Mouse (Mus musculus): ENCODE results near the gene Spp2. TPM values are rescaled to one million over a fixed set of nuclear protein-coding genes. Genes with fewer than 3 reads are reported as not detected.

Gene Spp2
- polyA plus RNA-seq, 1 experiment from 2014 or later, result 0.47 TPM

- Histone ChIP-seq H3K9me3 (ENCODE audit: control insufficient read depth, low read length) (no peaks in the 10 kb centered on the region), H3K27ac (replicated peaks; ENCODE audit: low read depth, low read length) (0 out of 2 replicates have a peak overlapping the region, but pooled peaks have one; percentile 28), H3K36me3 (ENCODE audit: control insufficient read depth, insufficient read depth, low read length) (no peaks in the 10 kb centered on the region), H3K27me3 (ENCODE audit: control insufficient read depth, insufficient read depth, low read length) (no peaks in the 10 kb centered on the region), H3K4me3 (replicated peaks; ENCODE audit: low read depth, low read length) (no peak overlapping the region), H3K4me1 (ENCODE audit: control insufficient read depth, insufficient read depth, low read length) (peaks cover 8% of the 10 kb centered on the region; the same call in 1 of the 2 replicates), H3K4me2 (ENCODE audit: low read length) (no peak overlapping the region), H3K9ac (replicated peaks; ENCODE audit: low read length) (no peak overlapping the region)
- DNase-seq, result peak; percentile 61
- no peak for ATAC-seq (ENCODE audit: low FRiP score, low TSS enrichment)
- WGBS, result 44% methylated on average over 1 of the region's 1 CpGs
Measured at GRCm38 (mm10) chr1:88429413-88429812, 22.7 kb downstream of the Spp2 start.

DNA sequence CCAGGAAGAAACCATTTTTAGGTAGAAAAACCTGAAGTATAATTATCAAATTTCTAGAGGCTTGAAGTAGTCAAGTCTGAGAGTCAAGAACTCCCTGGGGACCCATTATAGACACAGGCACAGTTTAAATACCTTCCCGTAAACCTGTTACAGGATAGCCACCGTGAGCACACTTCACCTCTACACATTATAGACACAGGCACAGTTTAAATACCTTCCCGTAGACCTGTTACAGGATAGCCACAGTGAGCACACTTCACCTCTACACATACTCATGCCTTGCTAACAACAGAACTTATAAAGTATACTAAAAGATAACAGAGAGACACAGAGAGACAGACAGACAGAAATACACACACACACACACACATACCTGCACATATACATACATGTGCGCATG lies 24.5 kb downstream of the Spp2 start:
- 88% methylated on average over 4 of the region's 4 CpGs for WGBS
- ATAC-seq (ENCODE audit: low FRiP score, low TSS enrichment) (no peak), DNase-seq (no peak)
- no peaks in the 10 kb centered on the region for H3K27me3 ChIP-seq (ENCODE audit: control insufficient read depth, insufficient read depth, low read length)
- no peak overlapping the region for H3K4me3 ChIP-seq (replicated peaks; ENCODE audit: low read depth, low read length)
- no peak overlapping the region for H3K27ac ChIP-seq (replicated peaks; ENCODE audit: low read depth, low read length)
- no peak overlapping the region for H3K9ac ChIP-seq (replicated peaks; ENCODE audit: low read length)
- H3K9me3 ChIP-seq (ENCODE audit: control insufficient read depth, low read length), result no peaks in the 10 kb centered on the region
- 0 out of 2 replicates have a peak, but pooled peaks cover 3% of the 10 kb centered on the region for H3K4me1 ChIP-seq (ENCODE audit: control insufficient read depth, insufficient read depth, low read length)
- no peak overlapping the region for H3K4me2 ChIP-seq (ENCODE audit: low read length)
- H3K36me3 ChIP-seq (ENCODE audit: control insufficient read depth, insufficient read depth, low read length), result no peaks in the 10 kb centered on the region

DNA sequence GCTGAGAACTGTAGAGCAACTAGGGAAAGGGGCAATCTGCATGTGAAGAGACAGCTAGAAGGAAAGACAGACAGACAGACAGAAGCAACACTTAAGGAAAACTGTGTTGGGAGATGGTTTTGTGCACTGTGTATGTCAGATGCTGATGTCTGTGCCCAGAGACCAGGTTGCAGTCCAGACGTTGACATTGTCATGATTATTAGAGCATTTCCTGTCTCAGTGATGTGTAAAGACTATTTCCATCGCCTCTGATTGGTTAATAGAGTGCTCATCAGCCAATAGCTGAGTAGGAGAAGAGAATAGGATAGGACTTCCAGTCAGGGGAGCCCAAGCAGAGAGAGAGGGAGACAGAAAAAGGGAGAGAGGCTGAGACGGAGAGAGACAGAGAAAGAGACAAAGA lies 25.8 kb downstream of the Spp2 start:
- no peak for DNase-seq
- Histone ChIP-seq H3K36me3 (ENCODE audit: control insufficient read depth, insufficient read depth, low read length) (no peaks in the 10 kb centered on the region), H3K27me3 (ENCODE audit: control insufficient read depth, insufficient read depth, low read length) (no peaks in the 10 kb centered on the region), H3K4me3 (replicated peaks; ENCODE audit: low read depth, low read length) (no peak overlapping the region), H3K4me1 (ENCODE audit: control insufficient read depth, insufficient read depth, low read length) (0 out of 2 replicates have a peak, but pooled peaks cover 3% of the 10 kb centered on the region), H3K4me2 (ENCODE audit: low read length) (no peak overlapping the region), H3K27ac (replicated peaks; ENCODE audit: low read depth, low read length) (no peak overlapping the region), H3K9me3 (ENCODE audit: control insufficient read depth, low read length) (no peaks in the 10 kb centered on the region), H3K9ac (replicated peaks; ENCODE audit: low read length) (no peak overlapping the region)
- WGBS, result 43% methylated on average over 3 of the region's 3 CpGs
- no peak for ATAC-seq (ENCODE audit: low FRiP score, low TSS enrichment)

GRCm38 (mm10) chr1:88433096-88433883 lies 26.5 kb downstream of the Spp2 start:
- Histone ChIP-seq H3K4me1 (ENCODE audit: control insufficient read depth, insufficient read depth, low read length) (0 out of 2 replicates have a peak, but pooled peaks cover 3% of the 10 kb centered on the region), H3K4me2 (ENCODE audit: low read length) (no peak overlapping the region), H3K9me3 (ENCODE audit: control insufficient read depth, low read length) (no peaks in the 10 kb centered on the region), H3K27ac (replicated peaks; ENCODE audit: low read depth, low read length) (no peak overlapping the region), H3K27me3 (ENCODE audit: control insufficient read depth, insufficient read depth, low read length) (no peaks in the 10 kb centered on the region), H3K4me3 (replicated peaks; ENCODE audit: low read depth, low read length) (no peak overlapping the region), H3K36me3 (ENCODE audit: control insufficient read depth, insufficient read depth, low read length) (no peaks in the 10 kb centered on the region), H3K9ac (replicated peaks; ENCODE audit: low read length) (no peak overlapping the region)
- DNase-seq (no peak), ATAC-seq (ENCODE audit: low FRiP score, low TSS enrichment) (no peak)
- WGBS, result 60% methylated on average over 6 of the region's 6 CpGs

- no peak overlapping the region for H3K9ac ChIP-seq (replicated peaks; ENCODE audit: low read length)
- WGBS, result 65% methylated on average over 4 of the region's 4 CpGs
- ATAC-seq (ENCODE audit: low FRiP score, low TSS enrichment) (no peak), DNase-seq (no peak)
- no peak overlapping the region for H3K4me2 ChIP-seq (ENCODE audit: low read length)
- no peaks in the 10 kb centered on the region for H3K9me3 ChIP-seq (ENCODE audit: control insufficient read depth, low read length)
- H3K27me3 ChIP-seq (ENCODE audit: control insufficient read depth, insufficient read depth, low read length), result no peaks in the 10 kb centered on the region
- no peak overlapping the region for H3K4me3 ChIP-seq (replicated peaks; ENCODE audit: low read depth, low read length)
- H3K36me3 ChIP-seq (ENCODE audit: control insufficient read depth, insufficient read depth, low read length), result no peaks in the 10 kb centered on the region
- no peak overlapping the region for H3K27ac ChIP-seq (replicated peaks; ENCODE audit: low read depth, low read length)
- 0 out of 2 replicates have a peak, but pooled peaks cover 3% of the 10 kb centered on the region for H3K4me1 ChIP-seq (ENCODE audit: control insufficient read depth, insufficient read depth, low read length)
Measured at GRCm38 (mm10) chr1:88434057-88434456, 27.3 kb downstream of the Spp2 start.

- ATAC-seq (ENCODE audit: low FRiP score, low TSS enrichment), result no peak
- H3K4me1 ChIP-seq (ENCODE audit: control insufficient read depth, insufficient read depth, low read length), result no peaks in the 10 kb centered on the region
- H3K9me3 ChIP-seq (ENCODE audit: control insufficient read depth, low read length), result no peaks in the 10 kb centered on the region
- H3K4me3 ChIP-seq (replicated peaks; ENCODE audit: low read depth, low read length), result no peak overlapping the region
- H3K9ac ChIP-seq (replicated peaks; ENCODE audit: low read length), result no peak overlapping the region
- H3K36me3 ChIP-seq (ENCODE audit: control insufficient read depth, insufficient read depth, low read length), result no peaks in the 10 kb centered on the region
- H3K27ac ChIP-seq (replicated peaks; ENCODE audit: low read depth, low read length), result no peak overlapping the region
- H3K27me3 ChIP-seq (ENCODE audit: control insufficient read depth, insufficient read depth, low read length), result no peaks in the 10 kb centered on the region
- no peak overlapping the region for H3K4me2 ChIP-seq (ENCODE audit: low read length)
- DNase-seq, result no peak
- WGBS, result 84% methylated on average over 9 of the region's 9 CpGs
Measured at GRCm38 (mm10) chr1:88437206-88438126, 30.7 kb downstream of the Spp2 start.

DNA sequence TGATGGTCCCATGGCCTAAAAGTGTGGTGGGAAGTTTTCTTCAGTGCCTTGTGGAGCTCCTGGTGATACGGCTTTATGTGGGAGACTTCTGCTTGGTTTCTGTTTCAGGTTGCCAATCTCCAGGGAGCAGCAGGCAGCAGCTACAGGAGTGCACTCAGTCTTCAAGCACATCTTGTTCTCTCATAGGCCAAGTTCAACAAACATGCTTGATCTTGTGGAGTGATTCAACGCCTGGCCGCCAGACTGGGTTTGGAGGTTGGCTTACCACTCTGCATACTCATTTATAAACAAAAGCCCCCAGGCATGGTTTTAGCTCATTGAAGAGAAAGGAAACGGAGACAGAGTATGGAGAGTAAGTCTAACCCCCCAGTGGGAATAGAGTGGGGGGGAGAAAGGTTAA lies 36.6 kb downstream of the Spp2 start:
- no peak for ATAC-seq (ENCODE audit: low FRiP score, low TSS enrichment)
- H3K9ac ChIP-seq (replicated peaks; ENCODE audit: low read length), result no peak overlapping the region
- WGBS, result 68% methylated on average over 4 of the region's 4 CpGs
- no peak overlapping the region for H3K4me2 ChIP-seq (ENCODE audit: low read length)
- no peaks in the 10 kb centered on the region for H3K36me3 ChIP-seq (ENCODE audit: control insufficient read depth, insufficient read depth, low read length)
- H3K4me3 ChIP-seq (replicated peaks; ENCODE audit: low read depth, low read length), result no peak overlapping the region
- peaks cover 13% of the 10 kb centered on the region; the same call in 1 of the 2 replicates for H3K4me1 ChIP-seq (ENCODE audit: control insufficient read depth, insufficient read depth, low read length)
- DNase-seq, result no peak
- H3K27me3 ChIP-seq (ENCODE audit: control insufficient read depth, insufficient read depth, low read length), result no peaks in the 10 kb centered on the region
- H3K27ac ChIP-seq (replicated peaks; ENCODE audit: low read depth, low read length), result no peak overlapping the region
- no peaks in the 10 kb centered on the region for H3K9me3 ChIP-seq (ENCODE audit: control insufficient read depth, low read length)

DNA sequence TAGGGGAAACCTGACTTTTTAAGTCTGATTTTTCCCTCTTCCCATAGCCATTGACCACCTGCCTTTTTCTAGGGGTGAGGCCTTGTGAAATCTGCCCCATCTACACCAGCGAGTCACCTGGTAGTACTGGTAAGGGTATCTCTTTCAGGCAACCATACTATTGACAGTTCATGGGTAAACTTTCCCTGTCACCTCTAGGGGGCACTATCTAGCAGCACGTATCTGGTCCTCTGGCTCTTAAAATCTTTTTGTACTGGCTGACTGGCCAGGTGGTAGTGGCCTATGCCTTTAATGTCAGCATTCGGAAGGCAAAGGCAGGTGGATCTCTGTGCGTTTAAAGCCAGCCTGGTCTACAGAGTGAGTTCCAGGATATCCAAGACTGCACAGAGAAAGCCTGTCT lies 38.6 kb downstream of the Spp2 start:
- Histone ChIP-seq H3K27me3 (ENCODE audit: control insufficient read depth, insufficient read depth, low read length) (no peaks in the 10 kb centered on the region), H3K9me3 (ENCODE audit: control insufficient read depth, low read length) (no peaks in the 10 kb centered on the region), H3K27ac (replicated peaks; ENCODE audit: low read depth, low read length) (no peak overlapping the region), H3K36me3 (ENCODE audit: control insufficient read depth, insufficient read depth, low read length) (no peaks in the 10 kb centered on the region), H3K4me1 (ENCODE audit: control insufficient read depth, insufficient read depth, low read length) (peaks cover 13% of the 10 kb centered on the region; the same call in 1 of the 2 replicates), H3K9ac (replicated peaks; ENCODE audit: low read length) (no peak overlapping the region), H3K4me3 (replicated peaks; ENCODE audit: low read depth, low read length) (no peak overlapping the region), H3K4me2 (ENCODE audit: low read length) (no peak overlapping the region)
- 71% methylated on average over 4 of the region's 4 CpGs for WGBS
- peak; percentile 49 for DNase-seq
- ATAC-seq (ENCODE audit: low FRiP score, low TSS enrichment), result no peak
